Mouse (Mus musculus): ENCODE measurements around the gene Plxdc1. TPM values are rescaled to one million over a fixed set of nuclear protein-coding genes. Genes with fewer than 3 reads are reported as not detected.
A peak's percentile ranks its signal among the peaks of the same experiment; 100 is the strongest.

Gene Plxdc1
- polyA plus RNA-seq, 1 experiment from 2014 or later = 0.33 TPM

DNA sequence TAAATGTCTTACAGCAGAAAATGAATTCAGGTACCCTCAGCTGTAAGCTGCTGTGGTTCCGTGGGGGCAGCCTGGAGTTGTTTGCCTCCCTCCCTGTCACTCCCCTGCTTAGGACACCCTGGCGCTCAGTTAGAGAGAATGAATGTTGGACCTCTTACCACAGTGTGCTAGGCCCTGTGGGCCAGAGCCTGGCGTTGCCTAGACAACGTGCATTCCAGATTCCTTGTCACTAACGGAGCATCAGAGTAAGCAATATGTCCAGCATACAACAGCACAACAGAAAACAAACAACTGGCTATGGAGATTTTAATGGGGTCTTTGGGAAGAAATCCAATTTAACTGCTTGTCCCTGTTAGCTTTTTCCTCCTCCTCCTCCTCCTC is 27.0 kb downstream of the Plxdc1 start:
- H3K9me3 ChIP-seq (replicated peaks) = no peaks in the 10 kb centered on the region
- H3K4me1 ChIP-seq = peaks cover 15% of the 10 kb centered on the region
- no peak overlapping the region for H3K4me2 ChIP-seq
- no peak overlapping the region for H3K27ac ChIP-seq
- H3K9ac ChIP-seq = no peak overlapping the region
- whole genome bisulfite sequencing (ENCODE audit: insufficient replicate concordance) = 60% methylated on average over 5 of the region's 5 CpGs
- no peak overlapping the region for H3K4me3 ChIP-seq
- 0 out of 2 replicates have a peak, but pooled peaks cover 4% of the 10 kb centered on the region for H3K27me3 ChIP-seq (replicated peaks)
- no peak for ATAC-seq
- H3K36me3 ChIP-seq = no peaks in the 10 kb centered on the region

GRCm38 (mm10) chr11:97958641-97959299 is 27.5 kb downstream of the Plxdc1 start:
- no peak overlapping the region for H3K4me3 ChIP-seq
- H3K27ac ChIP-seq = no peak overlapping the region
- peaks cover 18% of the 10 kb centered on the region for H3K4me1 ChIP-seq
- H3K36me3 ChIP-seq = no peaks in the 10 kb centered on the region
- ATAC-seq = no peak
- no peak overlapping the region for H3K9ac ChIP-seq
- no peaks in the 10 kb centered on the region for H3K9me3 ChIP-seq (replicated peaks)
- H3K27me3 ChIP-seq (replicated peaks) = 0 out of 2 replicates have a peak, but pooled peaks cover 4% of the 10 kb centered on the region
- WGBS (ENCODE audit: insufficient replicate concordance) = 56% methylated on average over 7 of the region's 7 CpGs
- H3K4me2 ChIP-seq = no peak overlapping the region

DNA sequence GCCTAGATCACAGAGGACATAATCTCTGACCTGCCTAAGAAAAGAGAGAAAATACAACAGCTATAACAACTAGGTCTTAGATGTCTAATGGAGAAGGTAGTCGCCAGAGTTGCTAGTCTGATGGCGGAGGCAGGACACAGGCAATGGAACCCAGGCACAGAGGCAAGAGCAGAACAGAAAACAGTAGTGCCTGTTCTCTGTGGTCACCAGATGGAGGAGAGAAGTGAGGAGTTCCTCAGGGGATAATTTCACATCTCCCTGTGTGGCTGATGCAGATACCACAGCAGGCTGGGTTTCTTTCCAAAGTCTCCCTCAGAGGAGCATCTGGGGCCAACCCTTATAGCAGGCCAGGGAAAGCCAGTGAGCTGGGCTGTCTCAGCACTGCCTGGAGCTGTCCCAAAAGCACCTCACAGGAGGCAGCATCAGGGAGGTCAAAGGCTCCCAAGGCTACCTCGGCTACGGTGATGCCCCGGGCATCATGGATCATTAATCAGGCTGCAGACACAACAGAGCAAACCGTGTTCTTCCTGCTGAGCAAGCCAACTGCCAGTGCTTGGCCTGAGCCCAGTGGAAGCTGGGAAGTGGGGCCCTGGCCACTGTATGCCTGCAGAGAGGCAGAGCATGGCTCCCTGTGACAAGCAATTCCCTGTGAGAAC is 29.2 kb downstream of the Plxdc1 start:
- Histone ChIP-seq H3K27me3 (replicated peaks) (no peaks in the 10 kb centered on the region), H3K4me3 (no peak overlapping the region), H3K4me1 (peaks cover 29% of the 10 kb centered on the region), H3K36me3 (no peaks in the 10 kb centered on the region), H3K9me3 (replicated peaks) (no peaks in the 10 kb centered on the region), H3K4me2 (no peak overlapping the region), H3K9ac (no peak overlapping the region), H3K27ac (no peak overlapping the region)
- WGBS (ENCODE audit: insufficient replicate concordance) = 66% methylated on average over 6 of the region's 6 CpGs
- no peak for ATAC-seq

DNA sequence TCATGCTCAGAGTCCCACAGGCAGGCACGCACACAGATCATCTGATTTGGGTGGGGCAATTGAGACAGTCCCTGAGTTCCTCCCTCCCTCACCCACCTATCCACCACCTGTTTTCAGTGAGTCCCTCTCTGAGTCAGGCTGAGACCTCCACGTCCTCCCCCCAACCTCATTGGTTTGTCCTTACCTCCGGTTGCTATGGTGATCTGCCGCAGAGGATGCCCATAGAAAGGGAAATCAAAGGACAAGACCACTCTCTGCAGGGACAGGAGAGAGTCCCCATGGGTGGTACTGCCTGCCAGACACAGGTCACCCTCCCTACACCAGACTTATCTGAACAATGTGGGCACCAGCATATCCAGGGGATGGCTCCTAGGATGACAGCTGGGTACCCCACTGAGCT is 30.3 kb downstream of the Plxdc1 start:
- Histone ChIP-seq H3K4me1 (peaks cover 29% of the 10 kb centered on the region), H3K9me3 (replicated peaks) (no peaks in the 10 kb centered on the region), H3K4me3 (no peak overlapping the region), H3K9ac (no peak overlapping the region), H3K27ac (no peak overlapping the region), H3K27me3 (replicated peaks) (no peaks in the 10 kb centered on the region), H3K36me3 (no peaks in the 10 kb centered on the region), H3K4me2 (no peak overlapping the region)
- ATAC-seq = no peak
- WGBS (ENCODE audit: insufficient replicate concordance) = 56% methylated on average over 4 of the region's 4 CpGs

DNA sequence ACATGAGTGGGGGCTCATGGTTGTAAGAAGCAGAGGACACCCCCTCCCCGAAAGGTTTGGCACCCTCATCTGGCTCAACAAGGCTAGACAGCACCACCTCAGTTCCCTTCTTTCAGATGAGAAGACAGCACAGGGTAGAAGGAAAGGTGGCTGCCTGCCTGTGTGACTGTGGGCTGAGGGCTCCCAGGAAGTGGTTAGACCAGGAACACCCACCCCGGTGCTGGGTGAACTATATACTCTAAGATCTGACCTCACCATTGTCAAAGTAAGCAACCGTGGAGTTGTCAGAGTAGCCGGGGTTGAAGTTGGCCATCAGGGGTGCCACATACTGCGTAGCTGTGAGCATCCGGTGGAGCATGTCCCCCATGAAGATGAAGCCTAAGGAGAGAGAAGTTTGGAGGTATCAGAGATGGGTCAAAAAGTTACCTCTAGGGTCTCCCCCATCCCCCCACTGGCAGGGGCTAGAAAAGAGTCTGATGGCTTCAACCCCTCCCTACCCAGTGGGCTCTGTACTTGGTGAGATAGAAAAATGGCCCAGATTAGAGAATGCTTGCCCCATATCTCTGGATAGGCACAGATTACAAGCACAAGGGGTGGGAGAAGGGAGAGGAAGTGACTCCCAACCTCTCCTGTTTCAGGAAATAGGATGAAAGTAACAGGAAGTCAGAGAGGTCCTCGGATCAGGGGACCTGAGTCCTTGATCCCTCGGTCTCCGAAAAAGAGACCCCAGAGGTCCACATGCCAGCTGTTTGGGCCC is 30.9 kb downstream of the Plxdc1 start:
- peaks cover 32% of the 10 kb centered on the region for H3K4me1 ChIP-seq
- no peaks in the 10 kb centered on the region for H3K9me3 ChIP-seq (replicated peaks)
- WGBS (ENCODE audit: insufficient replicate concordance) = 50% methylated on average over 9 of the region's 9 CpGs

GRCm38 (mm10) chr11:97954469-97955141 is 31.6 kb downstream of the Plxdc1 start:
- Histone ChIP-seq H3K9me3 (replicated peaks) (no peaks in the 10 kb centered on the region), H3K4me2 (no peak overlapping the region), H3K9ac (0 out of 2 replicates have a peak overlapping the region, but pooled peaks have one; percentile 18), H3K4me1 (peaks cover 39% of the 10 kb centered on the region), H3K27ac (no peak overlapping the region), H3K4me3 (no peak overlapping the region), H3K36me3 (no peaks in the 10 kb centered on the region), H3K27me3 (replicated peaks) (no peaks in the 10 kb centered on the region)
- WGBS (ENCODE audit: insufficient replicate concordance) = 47% methylated on average over 14 of the region's 14 CpGs
- ATAC-seq = no peak

More for the DNA sequence above, 30.9 kb downstream of the Plxdc1 start:
- Histone ChIP-seq H3K27ac (no peak overlapping the region), H3K27me3 (replicated peaks) (no peaks in the 10 kb centered on the region), H3K9ac (no peak overlapping the region), H3K36me3 (no peaks in the 10 kb centered on the region), H3K4me3 (no peak overlapping the region), H3K4me2 (no peak overlapping the region)
- ATAC-seq = no peak

DNA sequence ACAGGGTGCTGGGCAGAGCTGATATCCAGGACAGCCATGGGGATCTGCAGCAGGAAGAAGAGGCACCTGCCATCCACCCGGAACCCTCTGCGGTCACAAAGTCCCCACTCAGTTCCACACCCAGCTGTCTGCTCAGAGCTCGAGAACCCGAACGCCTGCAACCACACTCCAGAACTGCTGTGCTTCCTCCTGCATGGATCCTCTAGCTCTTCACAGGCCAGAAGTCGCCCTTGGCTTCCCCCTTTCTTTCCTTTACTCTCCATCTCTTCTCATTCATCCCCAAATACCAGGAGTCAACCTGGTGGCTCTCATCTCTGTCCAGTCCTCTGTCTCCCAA is 32.3 kb downstream of the Plxdc1 start:
- H3K27ac ChIP-seq = no peak overlapping the region
- no peaks in the 10 kb centered on the region for H3K9me3 ChIP-seq (replicated peaks)
- 76% methylated on average over 6 of the region's 6 CpGs for WGBS (ENCODE audit: insufficient replicate concordance)
- no peak overlapping the region for H3K9ac ChIP-seq
- H3K27me3 ChIP-seq (replicated peaks) = no peaks in the 10 kb centered on the region
- H3K4me2 ChIP-seq = no peak overlapping the region
- H3K36me3 ChIP-seq = no peaks in the 10 kb centered on the region
- ATAC-seq = no peak
- H3K4me1 ChIP-seq = peaks cover 42% of the 10 kb centered on the region
- H3K4me3 ChIP-seq = no peak overlapping the region

DNA sequence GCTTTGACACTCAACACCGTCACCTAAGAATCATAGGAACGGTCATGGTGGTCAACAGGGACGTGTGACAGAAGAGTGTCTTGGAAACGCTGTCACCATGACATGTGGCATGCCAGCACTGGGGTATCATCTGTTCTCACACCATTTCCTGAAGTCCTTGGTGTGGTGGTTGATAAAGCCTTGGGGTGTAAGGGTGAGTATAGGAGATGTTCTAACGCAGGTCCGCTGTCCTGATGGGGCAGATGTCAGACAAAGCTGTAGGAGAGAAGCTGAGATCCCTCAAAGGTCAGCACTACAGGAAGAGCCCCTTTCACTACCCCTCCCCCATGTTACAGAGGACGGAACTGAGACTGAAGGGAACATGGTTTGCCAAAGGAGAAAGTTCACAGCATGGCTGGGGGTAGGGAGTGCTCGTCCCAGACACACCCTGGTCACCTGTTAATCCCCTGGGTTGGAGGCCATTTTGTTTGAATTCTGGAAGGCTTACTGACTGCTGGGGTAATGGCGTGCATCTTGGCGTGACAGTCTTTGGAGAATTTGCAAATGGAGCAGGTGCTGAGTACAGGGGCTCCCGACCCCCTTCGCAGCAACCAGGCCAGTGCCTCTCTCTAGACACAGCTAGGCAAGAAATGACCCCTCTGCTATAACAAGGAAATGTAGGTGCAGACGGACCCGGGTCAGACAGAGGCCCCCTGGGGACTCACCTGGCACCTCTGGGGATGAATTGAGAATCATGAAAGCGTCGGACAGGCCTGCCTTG is 32.9 kb downstream of the Plxdc1 start:
- Histone ChIP-seq H3K4me3 (no peak overlapping the region), H3K27me3 (replicated peaks) (no peaks in the 10 kb centered on the region), H3K9ac (no peak overlapping the region), H3K27ac (no peak overlapping the region), H3K4me2 (no peak overlapping the region), H3K4me1 (peaks cover 44% of the 10 kb centered on the region), H3K36me3 (no peaks in the 10 kb centered on the region), H3K9me3 (replicated peaks) (no peaks in the 10 kb centered on the region)
- no peak for ATAC-seq
- WGBS (ENCODE audit: insufficient replicate concordance) = 64% methylated on average over 16 of the region's 16 CpGs

- Histone ChIP-seq H3K9me3 (replicated peaks) (no peaks in the 10 kb centered on the region), H3K36me3 (no peaks in the 10 kb centered on the region), H3K9ac (no peak overlapping the region), H3K4me3 (no peak overlapping the region), H3K27ac (no peak overlapping the region), H3K4me1 (peaks cover 44% of the 10 kb centered on the region), H3K4me2 (no peak overlapping the region), H3K27me3 (replicated peaks) (no peaks in the 10 kb centered on the region)
- ATAC-seq = no peak
- WGBS (ENCODE audit: insufficient replicate concordance) = 75% methylated on average over 1 of the region's 1 CpGs
These were observed 33.8 kb downstream of the Plxdc1 start for GRCm38 (mm10) chr11:97952367-97953006.

- no peak overlapping the region for H3K4me3 ChIP-seq
- WGBS (ENCODE audit: insufficient replicate concordance) = 45% methylated on average over 20 of the region's 20 CpGs
- peak overlapping the region; percentile 29 for H3K4me2 ChIP-seq
- H3K27me3 ChIP-seq (replicated peaks) = no peaks in the 10 kb centered on the region
- H3K9ac ChIP-seq = no peak overlapping the region
- H3K27ac ChIP-seq = peak overlapping the region; percentile 36
- H3K4me1 ChIP-seq = peaks cover 40% of the 10 kb centered on the region
- peak; percentile 70 for ATAC-seq
- H3K36me3 ChIP-seq = no peaks in the 10 kb centered on the region
- no peaks in the 10 kb centered on the region for H3K9me3 ChIP-seq (replicated peaks)
These were observed 36.4 kb downstream of the Plxdc1 start for GRCm38 (mm10) chr11:97949703-97950475.
